Mouse (Mus musculus) thymus, adult 2 months (tissue): Measurements from ENCODE around the gene 9930021J03Rik.

Experiments used
- CTCF ChIP-seq: fragments of 200-500 bp; IDR thresholded peaks from 2 replicates; pipeline ENCODE4 v1.5.1; 2012; ENCODE audit warnings: mild to moderate bottlenecking, control low read depth, low read length, moderate library complexity, borderline replicate concordance; ENCODE audit not compliant: control insufficient read depth, poor library complexity, insufficient read depth; ENCODE audit errors: extremely low read depth
- POLR2A ChIP-seq: fragments of 200-500 bp; IDR thresholded peaks from 2 replicates; pipeline ENCODE4 v1.6.1; 2012; ENCODE audit warnings: mild to moderate bottlenecking, low read length, control low read depth, moderate library complexity; ENCODE audit not compliant: control insufficient read depth, poor library complexity, insufficient read depth; ENCODE audit errors: extremely low read depth

- TF ChIP-seq CTCF (no peak), POLR2A (no peak)
Measured at GRCm38 (mm10) chr19:29675562-29676078, 130.2 kb downstream of the 9930021J03Rik start.
